Comparison of ENCODE assay signal across 10 mouse cellular contexts in the genomic region with DNA sequence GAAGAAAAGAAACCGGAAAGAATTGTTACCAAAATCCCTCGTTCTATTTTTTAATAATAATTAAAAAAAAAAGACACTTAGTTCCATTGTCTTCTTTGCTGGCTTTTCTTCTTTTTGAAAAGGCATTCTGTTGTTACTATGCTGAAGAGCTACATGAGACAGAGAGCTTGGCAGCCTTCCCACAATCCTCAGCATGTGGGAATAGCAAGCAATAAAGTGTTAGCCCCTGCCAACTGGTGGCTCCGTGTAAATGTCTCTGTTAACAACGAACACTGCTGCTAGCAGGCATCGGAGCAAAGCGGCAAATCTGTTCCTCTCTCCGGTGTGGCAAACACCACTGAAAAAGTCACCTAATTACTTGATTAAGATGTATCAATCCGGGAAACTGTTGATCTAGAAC.
DNase-seq lines count a peak whose midpoint lies in the region; ATAC-seq and TF ChIP-seq lines count a peak whose summit lies in the region.
"Had no signal": no experiment of that assay in that cellular context is flagged by ENCODE, and none has a peak within 500 bp of the region (broad histone marks: within the 10 kb centered on the region; RNA-seq: fewer than 3 reads in every experiment).

No protein-coding gene starts in this region.

- no peak for TF ChIP-seq POLR2A in lung, adult 2 months (IDR thresholded peaks at IDR 0.05; ENCODE audit: borderline replicate concordance, extremely low read depth, low read depth, low read length)
- TF ChIP-seq POLR2A in thymus, adult 2 months (IDR thresholded peaks at IDR 0.05; ENCODE audit: control insufficient read depth, extremely low read depth, insufficient read depth, low read length, poor library complexity), result no peak

- no peak overlapping the region for H3K4me3 ChIP-seq in embryonic facial prominence, embryonic 14.5 days (ENCODE audit: low read depth, low read length)
- H3K4me3 ChIP-seq in embryonic facial prominence, embryonic 10.5 days, result no peak overlapping the region
- H3K4me3 ChIP-seq in lung, embryonic 14.5 days (ENCODE audit: low read depth, low read length), result no peak overlapping the region
- H3K4me3 ChIP-seq in lung, adult 2 months (replicated peaks; ENCODE audit: extremely low read depth, low read depth, low read length), result no peak overlapping the region
- H3K4me3 ChIP-seq in thymus, adult 2 months (ENCODE audit: control insufficient read depth, insufficient read depth, low read length), result no peak overlapping the region
- H3K4me3 ChIP-seq: heart, embryonic 13.5 days had no signal

- WGBS in embryonic facial prominence, embryonic 14.5 days, result 73% methylated on average over 8 of the region's 8 CpGs
- WGBS in embryonic facial prominence, embryonic 10.5 days, result 90% methylated on average over 8 of the region's 8 CpGs
- WGBS in lung, embryonic 14.5 days, result 75% methylated on average over 8 of the region's 8 CpGs
- WGBS in lung, adult 2 months, result 71% methylated on average over 8 of the region's 8 CpGs
- WGBS in thymus, adult 2 months, result 92% methylated on average over 8 of the region's 8 CpGs

- no peak overlapping the region for H3K4me2 ChIP-seq in embryonic facial prominence, embryonic 14.5 days (ENCODE audit: low read depth, low read length)
- H3K4me2 ChIP-seq in lung, embryonic 14.5 days, result no peak overlapping the region
- H3K4me2 ChIP-seq: heart, embryonic 13.5 days had no signal

- no peaks in the 10 kb centered on the region for H3K27me3 ChIP-seq in embryonic facial prominence, embryonic 14.5 days (replicated peaks; ENCODE audit: control insufficient read depth, insufficient read depth, low read length)
- no peaks in the 10 kb centered on the region for H3K27me3 ChIP-seq in embryonic facial prominence, embryonic 10.5 days (replicated peaks; ENCODE audit: low read depth, poor library complexity, severe bottlenecking)
- H3K27me3 ChIP-seq in lung, embryonic 14.5 days (ENCODE audit: insufficient read depth, low read length), result no peaks in the 10 kb centered on the region
- no peaks in the 10 kb centered on the region for H3K27me3 ChIP-seq in thymus, adult 2 months (ENCODE audit: control insufficient read depth, insufficient read depth, low read length)
- H3K27me3 ChIP-seq: heart, embryonic 13.5 days had no signal

- H3K4me1 ChIP-seq in embryonic facial prominence, embryonic 14.5 days (ENCODE audit: control insufficient read depth, insufficient read depth, low read length), result no peaks in the 10 kb centered on the region
- H3K4me1 ChIP-seq in embryonic facial prominence, embryonic 10.5 days, result no peaks in the 10 kb centered on the region
- H3K4me1 ChIP-seq in lung, embryonic 14.5 days (ENCODE audit: insufficient read depth), result no peaks in the 10 kb centered on the region
- H3K4me1 ChIP-seq in lung, adult 2 months (ENCODE audit: control insufficient read depth, insufficient read depth, low read length), result no peaks in the 10 kb centered on the region
- no peaks in the 10 kb centered on the region for H3K4me1 ChIP-seq in thymus, adult 2 months (replicated peaks; ENCODE audit: control insufficient read depth, insufficient read depth, low read length)
- H3K4me1 ChIP-seq: heart, embryonic 13.5 days had no signal

- H3K9me3 ChIP-seq in embryonic facial prominence, embryonic 14.5 days (ENCODE audit: control insufficient read depth, low read length), result peaks cover 11% of the 10 kb centered on the region; the same call in 1 of the 2 replicates
- H3K9me3 ChIP-seq in embryonic facial prominence, embryonic 10.5 days, result 0 out of 2 replicates have a peak, but pooled peaks cover 7% of the 10 kb centered on the region
- no peaks in the 10 kb centered on the region for H3K9me3 ChIP-seq in lung, embryonic 14.5 days (ENCODE audit: low read depth, low read length)

- ATAC-seq in embryonic facial prominence, embryonic 14.5 days (ENCODE audit: low read depth), result no peak
- ATAC-seq in lung, embryonic 14.5 days (ENCODE audit: insufficient read depth), result no peak
- ATAC-seq: liver, postnatal 0 days had no signal

- DNase-seq in embryonic facial prominence, embryonic 14.5 days (ENCODE audit: low spot score), result peak; percentile 81
- no peak for DNase-seq in embryonic facial prominence, embryonic 10.5 days (ENCODE audit: low spot score)
- DNase-seq in lung, embryonic 14.5 days, result peak; percentile 77
- no peak for DNase-seq in lung, adult 2 months
- DNase-seq in layer of hippocampus, adult 9-10 months (ENCODE audit: low spot score), result peak; percentile 71
- peak; percentile 72 for DNase-seq in right cerebral cortex, postnatal 4 days
- no peak for DNase-seq in thymus, adult 2 months
- DNase-seq in kidney, adult 9 months, result no peak
- DNase-seq: liver, postnatal 0 days had no signal

- H3K27ac ChIP-seq in embryonic facial prominence, embryonic 14.5 days (replicated peaks; ENCODE audit: low read depth, low read length), result no peak overlapping the region
- no peak overlapping the region for H3K27ac ChIP-seq in embryonic facial prominence, embryonic 10.5 days (replicated peaks)
- no peak overlapping the region for H3K27ac ChIP-seq in lung, embryonic 14.5 days (ENCODE audit: low read depth)
- H3K27ac ChIP-seq in thymus, adult 2 months (ENCODE audit: control insufficient read depth, insufficient read depth, low read length), result no peak overlapping the region
- H3K27ac ChIP-seq: heart, embryonic 13.5 days had no signal

- H3K36me3 ChIP-seq in embryonic facial prominence, embryonic 14.5 days (ENCODE audit: control insufficient read depth, insufficient read depth, low read length), result no peaks in the 10 kb centered on the region
- no peaks in the 10 kb centered on the region for H3K36me3 ChIP-seq in embryonic facial prominence, embryonic 10.5 days (replicated peaks)
- H3K36me3 ChIP-seq in lung, embryonic 14.5 days (ENCODE audit: insufficient read depth), result no peaks in the 10 kb centered on the region
- no peaks in the 10 kb centered on the region for H3K36me3 ChIP-seq in thymus, adult 2 months (ENCODE audit: control insufficient read depth, insufficient read depth, low read length)
- H3K36me3 ChIP-seq: heart, embryonic 13.5 days had no signal

- no peak for TF ChIP-seq CTCF in lung, embryonic 14.5 days (IDR thresholded peaks at IDR 0.05; ENCODE audit: low read depth)
- TF ChIP-seq CTCF in lung, adult 2 months (IDR thresholded peaks at IDR 0.05; ENCODE audit: insufficient read depth, low read length), result no peak
- TF ChIP-seq CTCF in thymus, adult 2 months (IDR thresholded peaks at IDR 0.05; ENCODE audit: borderline replicate concordance, control insufficient read depth, extremely low read depth, insufficient read depth, low read length, poor library complexity), result no peak

- no peak overlapping the region for H3K9ac ChIP-seq in embryonic facial prominence, embryonic 14.5 days (ENCODE audit: low read depth, low read length)
- no peak overlapping the region for H3K9ac ChIP-seq in lung, embryonic 14.5 days
- H3K9ac ChIP-seq: heart, embryonic 13.5 days; liver, postnatal 0 days had no signal

Comparison
In these comparisons a context has a peak if more than half of its experiments do, and no peak if none do; other contexts are left out.
1. DNase-seq: peak in embryonic facial prominence, embryonic 14.5 days (single experiment), lung, embryonic 14.5 days (single experiment), layer of hippocampus, adult 9-10 months (single experiment) and right cerebral cortex, postnatal 4 days (single experiment); none in embryonic facial prominence, embryonic 10.5 days (single experiment), lung, adult 2 months (single experiment), thymus, adult 2 months (single experiment) and kidney, adult 9 months (single experiment).